Mouse (Mus musculus) ES-E14 (cell line): Measurements from ENCODE around the gene Ada. TPM values are rescaled to one million over a fixed set of nuclear protein-coding genes. Genes with fewer than 3 reads are reported as not detected.

ENCODE experiments used
- DNase-seq: peaks from one replicate; pipeline ENCODE4 v3.0.0-alpha.2; 2013; ENCODE audit warnings: low read depth, low spot score
- H3K27ac ChIP-seq: 2 replicates; pipeline ENCODE4 v1.5.1; 2012; ENCODE audit warnings: low read depth, mild to moderate bottlenecking, low read length, moderate library complexity, mixed read lengths; ENCODE audit not compliant: poor library complexity, insufficient read depth, severe bottlenecking
- H3K36me3 ChIP-seq: 2 replicates; pipeline ENCODE4 v1.6.1; 2012; ENCODE audit warnings: mild to moderate bottlenecking, low read length, moderate library complexity, mixed read lengths; ENCODE audit not compliant: control insufficient read depth, poor library complexity, insufficient read depth, severe bottlenecking
- H3K4me1 ChIP-seq, 2 experiments: fragments of 150-350 bp in 1 of 2; sonication (generic) in 1 of 2; 2 replicates each; pipeline ENCODE4 v1.6.1; 2012; ENCODE audit warnings: low read length in 2 of 2, mild to moderate bottlenecking in 1 of 2, mixed read lengths in 1 of 2; ENCODE audit not compliant: control insufficient read depth in 2 of 2, insufficient read depth in 2 of 2, poor library complexity in 1 of 2
- H3K4me3 ChIP-seq, 2 experiments: fragments of 150-350 bp in 1 of 2; sonication (generic) in 1 of 2; 2 replicates each; pipeline ENCODE4 v1.5.1; 2012; ENCODE audit warnings: low read length in 2 of 2, low read depth in 1 of 2, mild to moderate bottlenecking in 1 of 2, mixed read lengths in 1 of 2; ENCODE audit not compliant: insufficient read depth in 1 of 2, poor library complexity in 1 of 2, severe bottlenecking in 1 of 2
- H3K9ac ChIP-seq: 2 replicates; pipeline ENCODE4 v1.6.1; 2012; ENCODE audit warnings: low read depth, mild to moderate bottlenecking, low read length, mixed read lengths; ENCODE audit not compliant: poor library complexity, insufficient read depth, severe bottlenecking
- H3K9me3 ChIP-seq: fragments of 150-350 bp; sonication (generic); 2 replicates; pipeline ENCODE4 v1.6.1; 2012; ENCODE audit warnings: low read depth, mild to moderate bottlenecking, low read length; ENCODE audit not compliant: control insufficient read depth, insufficient read depth
- CHD2 ChIP-seq: IDR thresholded peaks from 2 replicates; pipeline ENCODE4 v1.6.1; 2014; ENCODE audit warnings: mild to moderate bottlenecking, low read depth, low read length, inconsistent platforms
- HCFC1 ChIP-seq: IDR thresholded peaks from 2 replicates; pipeline ENCODE4 v1.6.1; 2012; ENCODE audit warnings: low read length, inconsistent platforms, borderline replicate concordance; ENCODE audit not compliant: insufficient read depth
- MAFK ChIP-seq: IDR thresholded peaks from 2 replicates; pipeline ENCODE4 v1.6.1; 2014; ENCODE audit warnings: mild to moderate bottlenecking, low read depth, low read length, inconsistent platforms; ENCODE audit not compliant: insufficient read depth
- ZC3H11A ChIP-seq: IDR thresholded peaks from 2 replicates; pipeline ENCODE4 v1.6.1; 2012; ENCODE audit warnings: low read depth, mild to moderate bottlenecking, inconsistent platforms, low read length, borderline replicate concordance
- ZNF384 ChIP-seq: IDR thresholded peaks from 2 replicates; pipeline ENCODE4 v1.6.1; 2012; ENCODE audit warnings: low read depth, low read length, inconsistent platforms
- in situ Hi-C, 2 experiments: fragments of 600-800 bp; cut with MboI; formaldehyde crosslinking; loops; one replicate each; pipeline ENCODE4 v1.15.1; 2025; ENCODE audit warnings: low sequenced_read_pairs in 2 of 2, inconsistent platforms in 1 of 2; ENCODE audit not compliant: unreplicated experiment in 2 of 2
- total RNA-seq: library from RNA; depleted of rRNA; stranded (reverse); fragments of 300-350 nt; gene quantifications from 2 replicates; pipeline ENCODE4 v1.2.3, GENCODE M21; 2012; rRNA removed

Ada gene
- total RNA-seq, 1 experiment = 13.7 TPM

GRCm38 (mm10) chr2:163685287-163685686 is 64.8 kb downstream of the Ada start:
- H3K36me3 ChIP-seq = no peaks in the 10 kb centered on the region
- in situ Hi-C loops = no loop called here
- no peak overlapping the region for H3K9ac ChIP-seq
- no peak overlapping the region for H3K4me3 ChIP-seq
- no peak overlapping the region for H3K27ac ChIP-seq
- no peaks in the 10 kb centered on the region for H3K4me1 ChIP-seq
- no peaks in the 10 kb centered on the region for H3K9me3 ChIP-seq
- TF ChIP-seq CHD2 (no peak), ZNF384 (no peak), ZC3H11A (no peak), HCFC1 (no peak), MAFK (no peak)
- DNase-seq = no peak

GRCm38 (mm10) chr2:163682344-163682743 is 67.7 kb downstream of the Ada start:
- no peak for DNase-seq
- Histone ChIP-seq H3K9ac (no peak overlapping the region), H3K4me3 (no peak overlapping the region), H3K9me3 (no peaks in the 10 kb centered on the region), H3K27ac (no peak overlapping the region), H3K36me3 (no peaks in the 10 kb centered on the region), H3K4me1 (no peaks in the 10 kb centered on the region)
- TF ChIP-seq HCFC1 = no peak
- no peak for TF ChIP-seq ZNF384
- TF ChIP-seq MAFK = no peak
- no peak for TF ChIP-seq CHD2
- no peak for TF ChIP-seq ZC3H11A
- in situ Hi-C loops = no loop called here

- in situ Hi-C loops = no loop called here
- TF ChIP-seq HCFC1 (no peak), CHD2 (no peak), ZC3H11A (no peak), MAFK (no peak), ZNF384 (no peak)
- no peaks in the 10 kb centered on the region for H3K4me1 ChIP-seq
- H3K9ac ChIP-seq = no peak overlapping the region
- H3K4me3 ChIP-seq = no peak overlapping the region
- H3K36me3 ChIP-seq = no peaks in the 10 kb centered on the region
- H3K9me3 ChIP-seq = no peaks in the 10 kb centered on the region
- no peak for DNase-seq
- no peak overlapping the region for H3K27ac ChIP-seq
Observed at GRCm38 (mm10) chr2:163676745-163677144, 73.3 kb downstream of the Ada start.

Other genes with a start within 250 kb of the Ada start
- 0.90 and 1.1 TPM in 2 replicates for gene Hnf4a, start 243.4 kb downstream of the Ada start, total RNA-seq
- 5.4 and 7.8 TPM in 2 replicates for gene Ttpal, start 147.9 kb downstream of the Ada start, total RNA-seq
- gene Serinc3, start 105.1 kb downstream of the Ada start, total RNA-seq = 59.3 and 62.0 TPM in 2 replicates
- 13.2 and 14.8 TPM in 2 replicates for gene Pkig, start 91.9 kb downstream of the Ada start, total RNA-seq
- gene Ccn5, start 70.6 kb upstream of the Ada start, total RNA-seq = 0.26 and 0.27 TPM in 2 replicates
- gene Kcnk15, start 103.4 kb upstream of the Ada start, total RNA-seq = not detected in 2 replicates
- 0.98 and 1.5 TPM in 2 replicates for gene Rims4, start 168.4 kb upstream of the Ada start, total RNA-seq
- gene Ywhab, start 244.7 kb upstream of the Ada start, total RNA-seq = 44.3 and 65.9 TPM in 2 replicates